Mouse (Mus musculus): ENCODE measurements around the gene Samhd1.

DNA sequence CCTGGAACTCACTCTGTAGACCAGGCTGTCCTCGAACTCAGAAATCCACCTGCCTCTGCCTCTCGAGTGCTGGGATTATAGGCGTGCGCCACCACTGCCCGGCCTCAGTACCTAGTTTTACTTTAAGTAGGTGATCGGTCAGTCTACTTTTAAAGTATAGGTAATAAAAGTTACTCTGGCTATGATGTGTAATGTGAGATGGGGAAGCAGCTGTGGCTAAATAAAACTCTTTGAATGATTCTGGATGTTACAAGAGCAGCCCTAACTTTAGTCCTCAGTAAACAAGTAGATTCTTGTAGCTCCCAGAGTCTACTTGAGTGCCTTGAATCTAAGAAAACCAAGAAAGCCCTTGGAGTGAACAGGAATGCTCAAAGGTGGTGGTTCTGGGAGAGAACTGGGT, 37.9 kb upstream of the Samhd1 start:
- TF ChIP-seq GATA1 (IDR thresholded peaks at IDR 0.05; ENCODE audit: low read length) (no peak), TAL1 (IDR thresholded peaks at IDR 0.05; ENCODE audit: low read length) (no peak)

Measured in erythroblast, embryonic 14.5 days (primary cell).